Mouse (Mus musculus) liver, adult 10 weeks (tissue): ENCODE measurements around the gene Fli1. TPM values are rescaled to one million over a fixed set of nuclear protein-coding genes. Genes with fewer than 3 reads are reported as not detected.

Source experiments
- polyA plus RNA-seq: library from polyadenylated mRNA; stranded (reverse); fragments of 350-450 nt; fragmentation: Illumina TruSeq; extraction: RNeasy Lipid Tissue Mini Kit (QIAGEN cat#74804); gene quantifications from one replicate; pipeline ENCODE4 v1.2.3, GENCODE M21; 2014; ENCODE audit warnings: low read depth, low replicate concordance

Gene Fli1
- polyA plus RNA-seq, result 2.4 TPM

DNA sequence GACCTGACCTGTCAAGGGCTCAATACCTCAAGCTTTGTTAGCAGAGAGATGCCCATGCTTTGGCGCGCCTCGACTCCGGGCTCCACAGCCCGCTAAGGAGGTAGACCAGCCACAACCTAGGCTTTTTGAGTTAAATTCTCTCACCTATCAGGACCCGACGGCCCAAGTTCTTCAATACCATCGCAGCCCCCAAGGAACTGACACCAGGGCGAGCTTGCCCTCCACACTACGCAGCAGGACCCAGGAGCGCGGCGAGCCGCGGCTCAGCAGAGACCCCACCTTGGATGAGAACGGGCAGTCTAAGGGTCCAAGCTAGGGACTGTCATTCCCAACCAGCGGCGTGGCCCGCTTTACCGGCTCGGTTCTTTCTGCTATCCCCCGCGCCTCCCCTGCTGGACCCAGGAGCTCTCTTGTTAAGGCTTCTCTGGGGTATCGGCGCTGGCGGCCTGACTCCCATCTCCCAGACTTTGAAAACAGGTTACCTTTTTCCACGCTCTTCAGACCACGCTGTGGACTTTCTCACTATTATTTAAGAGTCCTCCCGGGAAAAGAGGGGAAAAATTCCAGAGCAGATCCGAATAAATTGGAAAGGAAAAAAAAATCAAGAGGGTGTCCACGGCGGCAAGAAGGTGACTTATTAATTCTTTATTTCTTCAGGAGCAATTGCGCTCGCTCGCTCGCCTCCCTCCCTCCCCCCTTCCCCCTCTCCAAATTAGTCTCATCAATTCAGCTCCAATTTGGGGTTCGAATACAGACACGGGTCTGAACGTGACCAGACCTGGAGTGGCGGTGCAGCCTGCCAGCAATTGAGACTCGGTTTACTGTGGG lies at the start of gene Fli1:
Gene Fli1, minus strand, starts transcription at position 650 of the 828 bp plus-strand sequence.

Other genes starting within 250 kb of the Fli1 start
- gene Kcnj5, start 198.5 kb downstream of the Fli1 start, polyA plus RNA-seq, result 0.08 TPM
- gene Kcnj1, start 170.4 kb downstream of the Fli1 start, polyA plus RNA-seq, result not detected
- 12.7 TPM for gene Ets1, start 93.4 kb upstream of the Fli1 start, polyA plus RNA-seq